Mouse (Mus musculus) limb, embryonic 11.5 days (tissue): ENCODE measurements around the gene Spry1. TPM values are rescaled to one million over a fixed set of nuclear protein-coding genes. Genes with fewer than 3 reads are reported as not detected.

Experiments used
- ATAC-seq: fragments of 200-750 bp; cut with Nextera tagmentation; 2 replicates; pipeline ENCODE4 v1.8.0; 2017; ENCODE audit warnings: low read depth; ENCODE audit not compliant: insufficient number of reproducible peaks, low FRiP score, low TSS enrichment
- DNase-seq: peaks from one replicate; pipeline ENCODE4 v3.0.0-alpha.2; 2015; ENCODE audit warnings: low spot score
- H3K27ac ChIP-seq: fragments of 300-500 bp; sonication (generic); replicated peaks from 2 replicates; pipeline ENCODE4 v1.5.1; 2014; ENCODE audit warnings: low read depth, mild to moderate bottlenecking, low read length
- H3K27me3 ChIP-seq: fragments of 300-500 bp; sonication (generic); 2 replicates; pipeline ENCODE4 v1.6.1; 2014; ENCODE audit warnings: mild to moderate bottlenecking, low read length, mixed read lengths; ENCODE audit not compliant: control insufficient read depth, insufficient read depth
- H3K36me3 ChIP-seq: fragments of 300-500 bp; sonication (generic); 2 replicates; pipeline ENCODE4 v1.6.1; 2014; ENCODE audit warnings: mild to moderate bottlenecking, low read length, moderate library complexity, mixed read lengths; ENCODE audit not compliant: control insufficient read depth, insufficient read depth
- H3K4me1 ChIP-seq: fragments of 300-500 bp; sonication (generic); 2 replicates; pipeline ENCODE4 v1.6.1; 2014; ENCODE audit warnings: low read length, mixed read lengths; ENCODE audit not compliant: control insufficient read depth, insufficient read depth
- H3K4me2 ChIP-seq: fragments of 300-500 bp; sonication (generic); 2 replicates; pipeline ENCODE4 v1.6.1; 2014; ENCODE audit warnings: low read depth, mild to moderate bottlenecking, moderate library complexity; ENCODE audit not compliant: severe bottlenecking
- H3K4me3 ChIP-seq: fragments of 300-500 bp; sonication (generic); 2 replicates; pipeline ENCODE4 v1.5.1; 2014; ENCODE audit warnings: low read depth, low read length
- H3K9ac ChIP-seq: fragments of 300-500 bp; sonication (generic); 2 replicates; pipeline ENCODE4 v1.6.1; 2014; ENCODE audit warnings: mild to moderate bottlenecking, low read length
- H3K9me3 ChIP-seq: fragments of 300-500 bp; sonication (generic); 2 replicates; pipeline ENCODE4 v1.6.1; 2016; ENCODE audit warnings: low read length; ENCODE audit not compliant: control insufficient read depth
- WGBS: fragments of 180-500 bp; shearing (Covaris S2); extraction: QIAGEN DNeasy Blood & Tissue Kit; methylation state at CpG from one replicate; pipeline ENCODE4 v1.1.7; 2014; 5-methylcytosine and 5-hydroxymethylcytosine counted together
- polyA plus RNA-seq: library from polyadenylated mRNA; unstranded; fragments of >200 nt; fragmentation: Nextera tagmentation; extraction: Ambion mirVana; gene quantifications from 2 replicates; pipeline ENCODE4 v1.2.1, GENCODE M21; 2014

The Spry1 gene
- polyA plus RNA-seq, 1 experiment from 2014 or later, result 18.5 TPM

- DNase-seq (peak; percentile 51), ATAC-seq (no peak)
- H3K27ac ChIP-seq, result no peak overlapping the region
- WGBS, result 26% methylated on average over 28 of the region's 28 CpGs
- H3K4me3 ChIP-seq, result peak overlapping the region; percentile 14
- no peaks in the 10 kb centered on the region for H3K36me3 ChIP-seq
- peak overlapping the region; percentile 48 for H3K4me2 ChIP-seq
- H3K9me3 ChIP-seq, result no peaks in the 10 kb centered on the region
- no peaks in the 10 kb centered on the region for H3K27me3 ChIP-seq
- no peak overlapping the region for H3K9ac ChIP-seq
- H3K4me1 ChIP-seq, result peaks cover 7% of the 10 kb centered on the region; the same call in 1 of the 2 replicates
Measured at GRCm38 (mm10) chr3:37687158-37687980, 47.6 kb downstream of the Spry1 start.

DNA sequence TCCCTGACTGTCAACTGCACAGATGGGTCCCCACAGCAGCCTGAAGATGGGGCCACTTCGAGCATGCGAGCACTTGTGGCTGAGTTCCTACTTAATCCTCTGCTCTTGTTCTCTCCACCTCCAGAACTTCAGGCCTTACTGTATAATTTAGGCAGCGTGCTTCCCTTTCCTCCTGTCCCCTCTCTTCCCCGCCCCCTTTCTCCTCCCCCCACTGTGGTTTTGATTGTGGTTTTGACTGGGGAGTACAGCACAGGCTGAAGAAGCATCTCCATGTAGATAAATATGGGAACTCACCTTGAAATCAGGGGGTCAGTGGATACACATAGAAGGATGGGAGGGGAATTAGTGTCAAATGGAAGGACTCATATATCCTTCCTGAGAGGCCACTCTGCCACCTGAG is 53.2 kb downstream of the Spry1 start:
- Histone ChIP-seq H3K9ac (no peak overlapping the region), H3K27ac (no peak overlapping the region), H3K9me3 (no peaks in the 10 kb centered on the region), H3K4me2 (no peak overlapping the region), H3K4me1 (no peaks in the 10 kb centered on the region), H3K4me3 (no peak overlapping the region), H3K27me3 (no peaks in the 10 kb centered on the region), H3K36me3 (no peaks in the 10 kb centered on the region)
- ATAC-seq (no peak), DNase-seq (no peak)
- WGBS, result 88% methylated on average over 4 of the region's 4 CpGs

DNA sequence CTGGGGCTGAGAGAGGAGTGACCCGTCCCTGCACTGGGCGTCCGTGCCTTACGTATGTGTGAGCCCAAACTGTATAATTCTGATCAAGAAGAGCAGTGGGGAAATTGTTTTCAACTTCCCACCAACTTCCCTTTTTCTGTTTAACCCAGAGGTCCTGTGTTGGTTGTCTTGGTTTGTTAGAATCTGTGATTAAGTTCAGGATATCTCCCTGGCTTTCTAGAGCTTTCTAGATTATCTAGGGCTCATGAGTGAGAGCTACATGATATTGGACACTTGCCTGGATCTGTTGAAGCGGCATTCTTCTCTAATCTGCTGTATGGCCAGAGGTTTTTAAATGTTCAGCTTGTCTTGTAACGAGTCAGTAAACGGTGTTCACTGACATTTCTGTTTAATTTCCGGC is 53.8 kb downstream of the Spry1 start:
- no peak for ATAC-seq
- no peak for DNase-seq
- Histone ChIP-seq H3K9ac (no peak overlapping the region), H3K27ac (no peak overlapping the region), H3K4me2 (no peak overlapping the region), H3K4me1 (no peaks in the 10 kb centered on the region), H3K9me3 (no peaks in the 10 kb centered on the region), H3K36me3 (no peaks in the 10 kb centered on the region), H3K4me3 (no peak overlapping the region), H3K27me3 (no peaks in the 10 kb centered on the region)
- 86% methylated on average over 8 of the region's 8 CpGs for WGBS

Other genes with a start within 250 kb of the Spry1 start
- 51.3 and 51.4 TPM in 2 replicates for gene Spata5, start 220.1 kb upstream of the Spry1 start, polyA plus RNA-seq
- gene Nudt6, start 219.7 kb upstream of the Spry1 start, polyA plus RNA-seq, result 2.8 and 3.5 TPM in 2 replicates
- 5.6 and 6.0 TPM in 2 replicates for gene Gm5148, start 84.5 kb downstream of the Spry1 start, polyA plus RNA-seq